Mouse (Mus musculus) embryonic facial prominence, embryonic 12.5 days (tissue): ENCODE data around the gene Fblim1. TPM values are rescaled to one million over a fixed set of nuclear protein-coding genes. Genes with fewer than 3 reads are reported as not detected.
A peak's percentile ranks its signal among the peaks of the same experiment; 100 is the strongest.

Source experiments
- ATAC-seq: fragments of 200-750 bp; cut with Nextera tagmentation; 2 replicates; pipeline ENCODE4 v1.8.0; 2017; ENCODE audit not compliant: insufficient number of reproducible peaks, insufficient read depth, low FRiP score, low TSS enrichment
- H3K27ac ChIP-seq: fragments of 300-500 bp; sonication (generic); 2 replicates; pipeline ENCODE4 v1.5.1; 2016; ENCODE audit warnings: mild to moderate bottlenecking
- H3K27me3 ChIP-seq: fragments of 300-500 bp; sonication (generic); 2 replicates; pipeline ENCODE4 v1.6.1; 2016; ENCODE audit warnings: mild to moderate bottlenecking, moderate library complexity
- H3K36me3 ChIP-seq: fragments of 300-500 bp; sonication (generic); 2 replicates; pipeline ENCODE4 v1.6.1; 2016; ENCODE audit warnings: mild to moderate bottlenecking
- H3K4me1 ChIP-seq: fragments of 300-500 bp; sonication (generic); 2 replicates; pipeline ENCODE4 v1.6.1; 2016
- H3K4me2 ChIP-seq: fragments of 300-500 bp; sonication (generic); replicated peaks from 2 replicates; pipeline ENCODE4 v1.6.1; 2016; ENCODE audit warnings: mild to moderate bottlenecking, moderate library complexity
- H3K4me3 ChIP-seq: fragments of 300-500 bp; sonication (generic); 2 replicates; pipeline ENCODE4 v1.5.1; 2016; ENCODE audit warnings: mild to moderate bottlenecking
- H3K9ac ChIP-seq: fragments of 300-500 bp; sonication (generic); 2 replicates; pipeline ENCODE4 v1.6.1; 2016; ENCODE audit warnings: mild to moderate bottlenecking, moderate library complexity
- H3K9me3 ChIP-seq: fragments of 300-500 bp; sonication (generic); 2 replicates; pipeline ENCODE4 v1.6.1; 2016; ENCODE audit warnings: mild to moderate bottlenecking, moderate library complexity
- WGBS: fragments of 180-500 bp; shearing (Covaris S2); methylation state at CpG from one replicate; pipeline ENCODE4 v1.1.7; 2016; 5-methylcytosine and 5-hydroxymethylcytosine counted together
- polyA plus RNA-seq: library from polyadenylated mRNA; unstranded; fragments of >200 nt; fragmentation: Nextera tagmentation; extraction: Ambion mirVana; gene quantifications from 2 replicates; pipeline ENCODE4 v1.2.1, GENCODE M21; 2016

Fblim1 gene
- polyA plus RNA-seq, 1 experiment from 2014 or later: 77.2 TPM

DNA sequence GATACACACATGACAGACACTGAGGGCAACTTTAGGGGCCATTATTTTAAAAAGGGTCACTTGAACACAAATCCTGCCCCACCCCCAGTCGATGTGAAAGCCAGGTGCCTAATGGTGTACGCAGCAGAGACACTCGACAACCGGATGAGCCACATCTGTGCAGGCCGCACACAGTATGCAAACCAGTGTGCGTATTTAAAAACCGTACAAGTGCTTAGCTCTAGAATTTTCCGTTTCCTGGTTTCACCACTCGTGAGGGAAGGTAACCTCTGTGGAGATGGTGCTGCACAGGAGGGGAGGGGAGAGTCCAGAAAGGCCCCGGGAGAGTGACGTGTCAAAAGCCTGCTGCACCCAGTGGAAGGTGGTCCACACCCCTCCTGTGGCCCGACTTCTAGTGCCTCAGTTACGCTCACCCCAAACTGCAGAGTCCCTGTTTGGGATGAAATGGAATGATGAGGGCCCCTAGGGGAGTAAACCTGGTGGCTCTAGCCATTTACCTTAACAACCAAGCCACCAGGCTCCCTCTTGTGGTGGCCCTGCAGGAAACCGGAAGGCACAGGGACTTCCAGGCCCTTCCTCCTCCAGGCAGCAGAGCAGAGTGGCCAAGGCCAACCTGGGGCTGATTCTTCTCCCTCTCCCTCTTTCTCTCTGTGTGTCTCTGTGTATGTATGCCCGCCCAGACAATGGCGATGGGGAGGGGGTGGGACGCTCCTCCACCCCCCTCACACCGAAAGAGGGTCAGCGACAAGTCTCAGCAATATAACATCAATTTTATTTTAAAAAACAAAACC is 19.3 kb upstream of the Fblim1 start:
- Histone ChIP-seq H3K36me3 (peaks cover 50% of the 10 kb centered on the region), H3K4me2 (no peak overlapping the region), H3K4me1 (no peaks in the 10 kb centered on the region), H3K4me3 (no peak overlapping the region), H3K27me3 (no peaks in the 10 kb centered on the region), H3K27ac (no peak overlapping the region), H3K9me3 (no peaks in the 10 kb centered on the region), H3K9ac (no peak overlapping the region)
- 73% methylated on average over 19 of the region's 19 CpGs for WGBS
- no peak for ATAC-seq

- Histone ChIP-seq H3K27me3 (no peaks in the 10 kb centered on the region), H3K9me3 (no peaks in the 10 kb centered on the region), H3K4me2 (no peak overlapping the region), H3K36me3 (peaks cover 40% of the 10 kb centered on the region), H3K4me3 (no peak overlapping the region), H3K9ac (no peak overlapping the region), H3K4me1 (no peaks in the 10 kb centered on the region), H3K27ac (no peak overlapping the region)
- 95% methylated on average over 8 of the region's 8 CpGs for WGBS
- ATAC-seq: no peak
Observed at GRCm38 (mm10) chr4:141624134-141624533, 18.2 kb upstream of the Fblim1 start.

- no peak for ATAC-seq
- Histone ChIP-seq H3K4me2 (no peak within 1 kb of the TSS), H3K9me3 (no peaks in the 10 kb centered on the region), H3K27me3 (no peaks in the 10 kb centered on the region), H3K27ac (no peak within 1 kb of the TSS), H3K9ac (no peak within 1 kb of the TSS), H3K36me3 (peaks cover 35% of the 10 kb centered on the region), H3K4me3 (no peak within 1 kb of the TSS), H3K4me1 (no peaks in the 10 kb centered on the region)
- 20% methylated on average over 1 of the region's 1 CpGs for WGBS
Observed at GRCm38 (mm10) chr4:141623666-141624065, 17.8 kb upstream of the Fblim1 start, which contains the start of gene Slc25a34. Gene Slc25a34 (minus strand): TSS chr4:141623821.

DNA sequence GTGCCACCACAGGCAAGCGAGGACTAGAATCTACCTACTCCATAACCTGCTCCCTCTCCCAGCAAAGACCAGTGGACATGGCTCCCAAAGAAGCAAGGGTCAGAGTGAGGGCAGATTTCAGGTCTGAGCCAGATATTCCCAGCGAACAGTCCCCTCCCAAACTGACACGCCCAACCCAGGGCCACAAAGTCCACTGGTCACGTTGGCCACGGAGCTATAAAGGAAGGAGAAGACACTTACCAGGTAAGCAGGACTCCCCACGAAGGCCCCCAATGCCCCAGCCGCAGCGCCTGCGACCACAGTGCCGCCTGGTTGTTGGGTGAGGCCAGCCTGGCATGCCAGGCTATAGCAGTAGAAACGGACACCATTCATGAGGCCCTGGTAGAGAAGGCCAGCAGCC is 17.1 kb upstream of the Fblim1 start:
- no peak overlapping the region for H3K27ac ChIP-seq
- peaks cover 29% of the 10 kb centered on the region for H3K36me3 ChIP-seq
- WGBS: 89% methylated on average over 11 of the region's 11 CpGs
- no peaks in the 10 kb centered on the region for H3K4me1 ChIP-seq
- H3K9ac ChIP-seq: no peak overlapping the region
- no peak overlapping the region for H3K4me3 ChIP-seq
- no peak for ATAC-seq
- H3K27me3 ChIP-seq: no peaks in the 10 kb centered on the region; the same call in 1 of the 2 replicates
- no peaks in the 10 kb centered on the region for H3K9me3 ChIP-seq
- H3K4me2 ChIP-seq: no peak overlapping the region

GRCm38 (mm10) chr4:141622580-141622979 is 16.7 kb upstream of the Fblim1 start:
- no peak overlapping the region for H3K4me2 ChIP-seq
- no peak for ATAC-seq
- peaks cover 24% of the 10 kb centered on the region for H3K36me3 ChIP-seq
- H3K27ac ChIP-seq: no peak overlapping the region
- H3K9me3 ChIP-seq: no peaks in the 10 kb centered on the region
- H3K4me3 ChIP-seq: no peak overlapping the region
- H3K27me3 ChIP-seq: peaks cover 3% of the 10 kb centered on the region; the same call in 1 of the 2 replicates
- 0 out of 2 replicates have a peak, but pooled peaks cover 3% of the 10 kb centered on the region for H3K4me1 ChIP-seq
- no peak overlapping the region for H3K9ac ChIP-seq
- 70% methylated on average over 5 of the region's 5 CpGs for WGBS

- peaks cover 3% of the 10 kb centered on the region; the same call in 1 of the 2 replicates for H3K27me3 ChIP-seq
- H3K4me1 ChIP-seq: 0 out of 2 replicates have a peak, but pooled peaks cover 6% of the 10 kb centered on the region
- no peak overlapping the region for H3K9ac ChIP-seq
- WGBS: 86% methylated on average over 8 of the region's 8 CpGs
- no peaks in the 10 kb centered on the region for H3K9me3 ChIP-seq
- ATAC-seq: no peak
- H3K4me3 ChIP-seq: no peak overlapping the region
- H3K36me3 ChIP-seq: peaks cover 21% of the 10 kb centered on the region
- no peak overlapping the region for H3K4me2 ChIP-seq
- H3K27ac ChIP-seq: no peak overlapping the region
Observed at GRCm38 (mm10) chr4:141622091-141622490, 16.2 kb upstream of the Fblim1 start.

DNA sequence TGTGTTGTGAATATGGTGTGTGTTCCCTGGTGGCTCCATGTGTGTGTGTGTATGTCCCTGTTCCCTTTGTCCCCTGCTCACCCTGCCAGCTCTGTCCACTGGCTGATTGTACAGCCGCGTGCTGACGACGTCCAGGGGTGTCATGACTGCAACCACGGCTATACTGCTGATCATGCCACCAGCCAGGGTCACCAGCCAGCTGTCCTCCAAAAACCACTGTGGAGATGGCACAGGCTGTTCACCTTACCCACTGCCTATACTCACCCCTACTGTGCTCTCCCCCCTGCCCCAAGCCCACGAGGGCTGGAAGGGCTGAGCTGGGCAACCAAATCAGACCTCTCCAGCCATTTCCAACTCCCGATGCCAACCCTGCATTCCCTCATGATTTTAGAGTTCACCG is 15.4 kb upstream of the Fblim1 start:
- no peaks in the 10 kb centered on the region for H3K9me3 ChIP-seq
- 0 out of 2 replicates have a peak, but pooled peaks cover 6% of the 10 kb centered on the region for H3K4me1 ChIP-seq
- no peak overlapping the region for H3K4me3 ChIP-seq
- no peak overlapping the region for H3K9ac ChIP-seq
- peaks cover 15% of the 10 kb centered on the region for H3K36me3 ChIP-seq
- WGBS: 82% methylated on average over 8 of the region's 8 CpGs
- ATAC-seq: no peak
- no peak overlapping the region for H3K27ac ChIP-seq
- no peak overlapping the region for H3K4me2 ChIP-seq
- H3K27me3 ChIP-seq: peaks cover 5% of the 10 kb centered on the region

GRCm38 (mm10) chr4:141619299-141619883 is 13.5 kb upstream of the Fblim1 start:
- Histone ChIP-seq H3K4me1 (0 out of 2 replicates have a peak, but pooled peaks cover 6% of the 10 kb centered on the region), H3K4me3 (no peak overlapping the region), H3K4me2 (no peak overlapping the region), H3K27ac (no peak overlapping the region), H3K36me3 (no peaks in the 10 kb centered on the region), H3K9me3 (no peaks in the 10 kb centered on the region), H3K27me3 (peaks cover 6% of the 10 kb centered on the region), H3K9ac (0 out of 2 replicates have a peak overlapping the region, but pooled peaks have one; percentile 2)
- no peak for ATAC-seq
- WGBS: 83% methylated on average over 9 of the region's 9 CpGs

DNA sequence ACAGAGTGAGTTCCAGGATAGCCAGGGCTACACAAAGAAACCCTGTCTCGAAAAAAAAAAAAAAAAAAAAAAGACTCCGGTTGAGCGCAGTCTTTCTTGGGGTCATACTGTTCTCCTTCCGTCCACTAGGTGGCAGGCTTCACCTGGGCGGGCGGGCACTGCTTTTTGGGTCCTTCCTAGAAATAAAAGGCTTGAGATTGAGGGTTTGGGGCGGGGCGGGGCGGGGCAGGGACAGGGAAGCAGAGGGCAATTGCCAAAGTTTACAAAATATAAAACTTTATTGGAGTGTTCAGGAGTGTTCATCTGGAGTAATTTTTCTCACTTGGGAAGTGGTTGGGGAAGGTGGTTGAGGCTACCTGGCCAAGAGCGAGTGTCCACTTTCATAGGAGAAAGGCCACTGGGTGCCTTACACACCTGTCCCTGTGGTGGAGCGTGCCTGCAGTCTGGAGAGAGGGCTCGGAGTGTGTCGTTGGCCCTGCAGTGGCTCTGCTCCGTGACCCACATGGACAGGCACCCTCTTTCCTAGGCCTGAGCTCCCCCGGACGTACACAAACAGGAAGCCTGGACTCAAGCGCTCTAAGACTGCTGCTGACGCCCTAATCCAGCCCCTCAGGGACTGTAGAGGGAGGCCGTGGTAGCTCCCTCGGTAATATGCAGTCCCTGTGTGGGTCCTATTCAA is 12.8 kb upstream of the Fblim1 start, which contains the start of gene Tmem82:
Gene Tmem82, minus strand, starts transcription at position 69 of the 679 bp plus-strand sequence.
- H3K36me3 ChIP-seq: no peaks in the 10 kb centered on the region
- peak within 1 kb of the TSS; percentile 24 for H3K4me3 ChIP-seq
- peaks cover 6% of the 10 kb centered on the region for H3K27me3 ChIP-seq
- 0 out of 2 replicates have a peak, but pooled peaks cover 6% of the 10 kb centered on the region for H3K4me1 ChIP-seq
- WGBS: 23% methylated on average over 20 of the region's 20 CpGs
- no peaks in the 10 kb centered on the region for H3K9me3 ChIP-seq
- 0 out of 2 replicates have a peak within 1 kb of the TSS, but pooled peaks have one; percentile 27 for H3K9ac ChIP-seq
- peak within 1 kb of the TSS; percentile 45 for H3K4me2 ChIP-seq
- H3K27ac ChIP-seq: no peak within 1 kb of the TSS
- ATAC-seq: no peak

DNA sequence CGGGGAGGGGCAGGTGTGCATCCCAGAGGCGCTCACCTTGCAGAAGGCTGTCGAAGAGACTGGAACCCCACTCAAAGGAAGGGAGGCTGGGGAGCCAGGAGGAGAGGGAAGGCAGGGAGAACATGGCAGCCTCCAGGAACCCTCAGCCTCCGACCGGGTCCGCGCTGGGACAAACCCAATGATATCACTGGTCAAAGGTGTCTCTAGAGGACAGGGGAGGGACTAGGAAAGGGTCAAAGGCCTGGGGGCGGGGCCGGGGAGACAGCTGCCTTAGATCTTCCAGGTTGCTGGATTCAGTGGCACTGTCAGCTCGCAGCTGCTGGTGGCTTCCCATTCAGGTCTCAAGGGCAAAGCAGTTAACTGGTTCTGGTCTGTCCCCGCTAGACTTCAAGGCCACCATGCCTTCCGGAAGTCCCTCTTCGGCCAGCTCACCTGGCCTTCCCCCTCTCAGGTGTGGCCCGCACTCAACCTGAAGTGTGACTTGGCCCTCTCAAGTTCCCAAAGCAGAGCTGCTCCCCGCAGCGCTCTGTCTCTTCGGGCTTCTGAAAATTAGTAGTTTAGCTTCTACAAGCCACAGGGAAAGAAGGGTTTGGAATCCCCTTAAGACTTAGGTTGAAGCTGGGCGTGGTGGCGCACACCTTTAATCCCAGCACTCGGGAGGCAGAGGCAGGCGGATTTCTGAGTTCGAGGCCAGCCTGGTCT is 12.1 kb upstream of the Fblim1 start:
- H3K27me3 ChIP-seq: peaks cover 6% of the 10 kb centered on the region
- H3K4me2 ChIP-seq: peak overlapping the region; percentile 45
- no peak overlapping the region for H3K27ac ChIP-seq
- H3K9me3 ChIP-seq: no peaks in the 10 kb centered on the region
- ATAC-seq: no peak
- H3K4me3 ChIP-seq: peak overlapping the region; percentile 24
- 0 out of 2 replicates have a peak, but pooled peaks cover 6% of the 10 kb centered on the region for H3K4me1 ChIP-seq
- H3K9ac ChIP-seq: 0 out of 2 replicates have a peak overlapping the region, but pooled peaks have one; percentile 27
- 13% methylated on average over 22 of the region's 22 CpGs for WGBS
- H3K36me3 ChIP-seq: no peaks in the 10 kb centered on the region

DNA sequence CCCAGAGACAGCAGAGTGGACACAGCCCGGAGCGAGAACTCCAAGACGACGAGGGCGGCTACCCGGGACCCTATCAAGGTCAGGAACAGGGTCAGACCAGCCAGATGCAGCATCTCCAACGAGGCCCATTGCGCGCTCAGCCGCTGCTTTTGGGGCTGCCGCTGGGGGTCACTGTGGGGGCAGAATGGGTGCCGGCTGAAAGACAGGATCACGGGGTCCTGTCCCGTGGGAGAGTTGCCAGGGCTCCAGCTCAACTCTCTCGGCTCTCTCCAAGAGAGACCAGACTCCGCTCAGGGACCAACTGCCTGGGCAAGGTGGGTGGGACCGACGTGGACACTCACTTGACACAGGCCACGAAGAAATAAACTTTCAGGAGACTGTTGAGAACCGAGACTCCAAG is 11.4 kb upstream of the Fblim1 start:
- ATAC-seq: no peak
- no peaks in the 10 kb centered on the region for H3K36me3 ChIP-seq
- 0 out of 2 replicates have a peak overlapping the region, but pooled peaks have one; percentile 27 for H3K9ac ChIP-seq
- WGBS: 6% methylated on average over 20 of the region's 20 CpGs
- H3K27ac ChIP-seq: no peak overlapping the region
- peak overlapping the region; percentile 45 for H3K4me2 ChIP-seq
- H3K4me1 ChIP-seq: 0 out of 2 replicates have a peak, but pooled peaks cover 6% of the 10 kb centered on the region
- no peaks in the 10 kb centered on the region for H3K9me3 ChIP-seq
- H3K27me3 ChIP-seq: peaks cover 6% of the 10 kb centered on the region
- H3K4me3 ChIP-seq: peak overlapping the region; percentile 24
